Mouse (Mus musculus) intestine, postnatal 0 days (tissue): ENCODE results near the gene Rptor. TPM values are rescaled to one million over a fixed set of nuclear protein-coding genes. Genes with fewer than 3 reads are reported as not detected.

Source experiments
- ATAC-seq: fragments of 200-750 bp; cut with Nextera tagmentation; 2 replicates; pipeline ENCODE4 v1.8.0; 2017; ENCODE audit warnings: mild to moderate bottlenecking, moderate TSS enrichment, moderate library complexity
- H3K27ac ChIP-seq: fragments of 300-500 bp; sonication (generic); 2 replicates; pipeline ENCODE4 v1.5.1; 2014; ENCODE audit warnings: mild to moderate bottlenecking, low read depth, low read length, moderate library complexity
- H3K27me3 ChIP-seq: fragments of 300-500 bp; sonication (generic); replicated peaks from 2 replicates; pipeline ENCODE4 v1.6.1; 2014; ENCODE audit warnings: low read length, mixed read lengths; ENCODE audit not compliant: control insufficient read depth, insufficient read depth
- H3K36me3 ChIP-seq: fragments of 300-500 bp; sonication (generic); 2 replicates; pipeline ENCODE4 v1.6.1; 2014; ENCODE audit warnings: mild to moderate bottlenecking, moderate library complexity; ENCODE audit not compliant: control insufficient read depth, insufficient read depth
- H3K4me1 ChIP-seq: fragments of 300-500 bp; sonication (generic); replicated peaks from 2 replicates; pipeline ENCODE4 v1.6.1; 2014; ENCODE audit warnings: antibody characterized with exemption, low read length, mixed read lengths; ENCODE audit not compliant: control insufficient read depth, insufficient read depth
- H3K4me2 ChIP-seq: fragments of 300-500 bp; sonication (generic); replicated peaks from 2 replicates; pipeline ENCODE4 v1.6.1; 2014; ENCODE audit warnings: low read depth, mild to moderate bottlenecking, moderate library complexity
- H3K4me3 ChIP-seq: fragments of 300-500 bp; sonication (generic); 2 replicates; pipeline ENCODE4 v1.5.1; 2014; ENCODE audit warnings: low read depth, low read length
- H3K9ac ChIP-seq: fragments of 300-500 bp; sonication (generic); 2 replicates; pipeline ENCODE4 v1.6.1; 2014; ENCODE audit warnings: mild to moderate bottlenecking, low read depth, low read length
- H3K9me3 ChIP-seq: fragments of 300-500 bp; sonication (generic); 2 replicates; pipeline ENCODE4 v1.6.1; 2016; ENCODE audit warnings: mixed run types; ENCODE audit not compliant: control insufficient read depth
- CTCF ChIP-seq: sonication (generic); IDR thresholded peaks from 2 replicates; pipeline ENCODE4 v1.5.1; 2016; ENCODE audit warnings: low read depth, mild to moderate bottlenecking, control low read depth, antibody characterized with exemption, moderate library complexity
- WGBS: fragments of 180-500 bp; shearing (Covaris S2); extraction: QIAGEN DNeasy Blood & Tissue Kit; methylation state at CpG from one replicate; pipeline ENCODE4 v1.1.7; 2014; 5-methylcytosine and 5-hydroxymethylcytosine counted together
- polyA plus RNA-seq: library from polyadenylated mRNA; unstranded; fragments of >200 nt; fragmentation: Nextera tagmentation; extraction: Ambion mirVana; gene quantifications from 2 replicates; pipeline ENCODE4 v1.2.1, GENCODE M21; 2015

The Rptor gene
- polyA plus RNA-seq, 1 experiment from 2014 or later = 5.1 TPM

DNA sequence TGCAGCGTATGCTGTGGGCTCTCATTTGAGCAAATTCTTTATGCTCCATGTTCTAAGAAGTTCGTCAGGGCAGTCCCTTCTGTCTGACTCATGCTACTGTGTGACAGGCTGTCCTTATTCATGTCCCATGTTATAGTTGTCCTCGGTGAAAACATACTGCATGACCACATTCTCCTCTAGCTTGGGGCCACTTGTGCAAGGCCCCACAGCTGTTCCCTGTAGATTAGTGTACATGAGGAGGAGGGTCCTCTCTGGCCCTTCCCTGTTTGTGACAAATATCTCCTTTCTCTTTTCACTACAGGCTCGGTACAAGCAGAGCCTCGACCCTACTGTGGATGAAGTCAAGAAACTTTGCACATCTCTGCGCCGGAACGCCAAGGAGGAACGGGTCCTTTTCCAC lies 122.0 kb downstream of the Rptor start:
- 89% methylated on average over 9 of the region's 9 CpGs for WGBS

DNA sequence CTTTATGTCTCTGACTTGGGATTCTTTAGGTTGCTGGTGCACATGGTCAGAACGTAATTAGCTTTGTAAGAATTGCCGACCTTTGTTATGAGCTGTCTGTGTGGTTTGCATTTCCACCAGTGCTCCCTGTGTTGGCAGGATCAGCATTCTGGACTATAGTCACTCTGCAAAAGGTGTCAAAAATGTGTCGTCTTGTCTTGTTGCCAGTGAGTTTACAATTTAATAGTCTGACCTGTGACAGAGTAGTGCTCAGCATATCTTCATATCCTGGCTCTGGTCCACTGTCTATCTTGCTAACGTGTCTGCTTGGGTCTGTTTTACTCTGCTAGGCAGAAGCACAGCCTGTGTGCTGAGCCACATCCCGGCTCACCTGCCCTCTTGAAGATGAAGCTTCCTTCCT lies 128.7 kb downstream of the Rptor start:
- H3K36me3 ChIP-seq = peaks cover 11% of the 10 kb centered on the region; the same call in 1 of the 2 replicates
- no peak for ATAC-seq
- H3K4me3 ChIP-seq = no peak overlapping the region
- H3K9me3 ChIP-seq = no peaks in the 10 kb centered on the region
- no peaks in the 10 kb centered on the region for H3K27me3 ChIP-seq
- no peak for TF ChIP-seq CTCF
- no peak overlapping the region for H3K27ac ChIP-seq
- H3K4me2 ChIP-seq = no peak overlapping the region
- 52% methylated on average over 5 of the region's 5 CpGs for WGBS
- H3K9ac ChIP-seq = no peak overlapping the region
- H3K4me1 ChIP-seq = no peaks in the 10 kb centered on the region

More for the DNA sequence above, 122.0 kb downstream of the Rptor start:
- Histone ChIP-seq H3K27me3 (no peaks in the 10 kb centered on the region), H3K9me3 (no peaks in the 10 kb centered on the region), H3K9ac (no peak overlapping the region), H3K27ac (no peak overlapping the region), H3K4me1 (no peaks in the 10 kb centered on the region), H3K4me3 (no peak overlapping the region), H3K36me3 (peaks cover 22% of the 10 kb centered on the region), H3K4me2 (no peak overlapping the region)
- no peak for ATAC-seq
- TF ChIP-seq CTCF = no peak

DNA sequence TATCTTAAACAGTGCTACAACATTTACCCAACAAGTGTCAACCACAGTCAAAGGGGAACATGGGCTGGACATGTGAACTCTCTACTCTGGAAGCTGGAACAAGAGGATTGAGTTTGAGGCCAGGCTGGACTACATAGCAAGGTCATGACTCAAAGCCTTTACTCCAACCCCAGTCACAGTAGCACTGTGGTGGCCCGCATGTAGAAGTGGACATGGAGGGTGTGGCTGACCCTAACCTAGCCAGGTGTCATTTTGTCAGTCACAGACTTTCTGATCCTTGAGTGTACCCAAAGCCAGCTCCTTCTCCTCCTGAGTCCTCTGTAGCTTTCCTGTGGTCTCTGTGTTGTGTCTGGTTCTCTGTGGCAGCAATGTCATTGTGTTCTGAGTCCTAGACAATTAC lies 129.7 kb downstream of the Rptor start:
- Histone ChIP-seq H3K9ac (no peak overlapping the region), H3K36me3 (peaks cover 4% of the 10 kb centered on the region; the same call in 1 of the 2 replicates), H3K4me1 (no peaks in the 10 kb centered on the region), H3K27me3 (no peaks in the 10 kb centered on the region), H3K4me3 (no peak overlapping the region), H3K4me2 (no peak overlapping the region), H3K27ac (no peak overlapping the region), H3K9me3 (no peaks in the 10 kb centered on the region)
- TF ChIP-seq CTCF = no peak
- no peak for ATAC-seq
- WGBS = 75% methylated on average over 1 of the region's 1 CpGs

DNA sequence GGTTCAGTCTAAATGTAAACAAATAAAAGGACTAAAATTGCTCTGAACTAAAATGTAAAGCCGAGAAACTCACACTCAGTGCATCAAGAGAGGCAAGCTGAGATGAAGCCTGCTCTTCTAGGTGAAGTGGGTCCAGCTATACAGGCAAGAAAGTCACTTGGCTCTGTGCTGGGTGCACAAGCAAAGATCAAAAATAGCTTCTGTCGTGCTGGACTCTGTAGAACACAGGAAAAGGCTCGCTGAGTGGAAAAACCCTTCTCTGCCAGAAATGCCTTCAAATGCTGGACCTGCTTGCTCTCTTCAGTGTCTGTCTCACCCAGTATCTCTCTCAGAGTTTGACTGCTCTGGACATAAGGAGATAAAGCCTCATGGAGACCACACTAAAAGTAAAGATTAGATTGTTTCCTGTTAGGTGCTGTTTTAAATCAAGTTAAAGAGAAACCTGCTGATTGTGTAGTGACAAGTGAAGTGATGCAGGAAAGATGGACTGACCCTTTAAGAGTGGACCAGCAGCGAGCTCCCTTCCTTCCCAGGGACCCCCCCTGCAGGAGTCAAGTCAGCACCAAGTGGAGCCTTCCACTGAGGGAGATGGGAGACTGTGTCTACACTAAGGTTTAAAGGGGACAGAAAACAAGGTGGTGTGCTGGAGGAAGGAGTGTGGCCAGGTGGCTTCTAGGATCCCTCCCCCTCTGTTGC lies 130.4 kb downstream of the Rptor start:
- H3K27me3 ChIP-seq = no peaks in the 10 kb centered on the region
- ATAC-seq = no peak
- no peak overlapping the region for H3K27ac ChIP-seq
- no peaks in the 10 kb centered on the region for H3K4me1 ChIP-seq
- no peak overlapping the region for H3K4me2 ChIP-seq
- H3K9ac ChIP-seq = no peak overlapping the region
- H3K36me3 ChIP-seq = peaks cover 4% of the 10 kb centered on the region; the same call in 1 of the 2 replicates
- H3K4me3 ChIP-seq = no peak overlapping the region
- no peak for TF ChIP-seq CTCF
- no peaks in the 10 kb centered on the region for H3K9me3 ChIP-seq
- WGBS = 41% methylated on average over 4 of the region's 4 CpGs

DNA sequence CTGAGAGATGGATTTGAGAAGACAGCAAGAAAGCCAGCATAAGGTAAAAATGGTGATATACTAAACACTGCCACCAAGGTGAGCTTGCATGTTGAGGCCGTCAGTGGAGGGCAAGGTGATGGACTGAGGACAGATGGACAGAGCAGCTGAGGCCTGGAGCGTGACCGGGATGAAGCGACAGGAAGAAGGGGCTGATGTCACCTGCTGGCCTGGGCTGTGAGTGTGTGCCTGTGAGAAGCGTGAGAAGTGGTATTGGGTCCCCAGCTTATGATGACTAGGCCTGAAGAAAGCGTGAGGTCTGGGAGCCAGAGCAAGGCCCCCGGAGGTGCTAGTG lies 130.9 kb downstream of the Rptor start:
- no peaks in the 10 kb centered on the region for H3K27me3 ChIP-seq
- no peak for TF ChIP-seq CTCF
- no peak overlapping the region for H3K9ac ChIP-seq
- H3K36me3 ChIP-seq = peaks cover 4% of the 10 kb centered on the region; the same call in 1 of the 2 replicates
- H3K4me1 ChIP-seq = no peaks in the 10 kb centered on the region
- H3K4me3 ChIP-seq = no peak overlapping the region
- no peaks in the 10 kb centered on the region for H3K9me3 ChIP-seq
- H3K4me2 ChIP-seq = no peak overlapping the region
- no peak overlapping the region for H3K27ac ChIP-seq
- ATAC-seq = no peak
- 94% methylated on average over 7 of the region's 7 CpGs for WGBS

DNA sequence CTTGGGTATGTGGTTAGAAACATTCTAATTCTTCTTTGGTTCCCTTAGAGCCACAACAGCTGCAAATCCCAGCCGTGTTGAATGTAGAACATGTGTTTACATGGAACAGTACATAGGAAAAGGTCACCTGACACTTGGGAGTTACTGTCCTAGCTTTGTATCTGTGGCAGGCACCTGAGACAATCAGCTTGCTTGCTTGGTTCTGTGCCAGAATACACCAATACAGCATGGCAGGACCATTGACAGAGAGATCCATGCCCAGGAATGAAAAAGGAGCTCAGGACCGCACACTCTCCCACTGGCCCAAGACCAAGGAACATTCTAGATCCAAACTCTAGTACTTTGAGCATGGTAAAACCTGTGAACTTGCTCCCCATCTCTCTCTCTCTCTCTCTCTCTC lies 132.4 kb downstream of the Rptor start:
- Histone ChIP-seq H3K4me3 (no peak overlapping the region), H3K9me3 (no peaks in the 10 kb centered on the region), H3K36me3 (peaks cover 4% of the 10 kb centered on the region; the same call in 1 of the 2 replicates), H3K4me1 (no peaks in the 10 kb centered on the region), H3K27me3 (no peaks in the 10 kb centered on the region), H3K27ac (no peak overlapping the region), H3K4me2 (no peak overlapping the region), H3K9ac (no peak overlapping the region)
- no peak for TF ChIP-seq CTCF
- no peak for ATAC-seq
- 79% methylated on average over 2 of the region's 2 CpGs for WGBS
